Mouse (Mus musculus) NIH3T3 (cell line): ENCODE data around the gene Map6.

ENCODE experiments used
- DNase-seq: peaks from one replicate; pipeline ENCODE4 v3.0.0-alpha.2; 2012; ENCODE audit warnings: low read depth

Gene Map6

DNA sequence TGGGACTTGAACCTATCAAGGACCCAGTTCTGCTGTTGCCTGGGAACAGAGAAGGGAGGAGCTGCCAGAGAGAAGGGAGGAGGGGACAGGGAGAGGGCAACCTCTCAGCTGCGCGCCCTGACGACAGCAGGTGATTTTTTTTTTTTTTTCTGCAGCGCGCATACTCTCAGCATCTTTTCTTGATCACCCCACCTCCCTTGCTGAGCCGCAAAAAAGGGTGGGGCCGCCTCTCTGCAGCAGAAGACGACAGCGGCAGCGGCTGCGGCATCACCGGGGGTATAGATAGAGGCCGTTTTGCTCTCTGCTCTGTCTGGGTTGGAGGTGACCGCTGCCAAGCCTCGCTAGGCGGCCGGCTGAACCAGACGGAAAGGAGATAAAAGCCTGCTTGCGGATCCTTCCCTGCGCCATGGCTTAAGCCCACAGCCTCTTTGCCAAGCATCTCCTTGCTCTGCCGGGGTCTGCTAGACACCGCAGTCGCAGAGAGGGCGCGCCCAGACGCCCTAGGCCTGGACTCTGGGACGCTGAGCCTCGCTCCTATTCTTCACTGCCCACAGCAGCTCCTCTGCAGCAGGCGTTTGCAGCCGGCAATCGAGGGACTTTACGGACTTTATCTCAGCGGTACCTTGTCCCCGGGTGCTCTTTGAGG is at the start of gene Map6:
Gene Map6 (plus strand): TSS at position 197 of the 646 bp plus-strand sequence.
- no peak for DNase-seq

DNA sequence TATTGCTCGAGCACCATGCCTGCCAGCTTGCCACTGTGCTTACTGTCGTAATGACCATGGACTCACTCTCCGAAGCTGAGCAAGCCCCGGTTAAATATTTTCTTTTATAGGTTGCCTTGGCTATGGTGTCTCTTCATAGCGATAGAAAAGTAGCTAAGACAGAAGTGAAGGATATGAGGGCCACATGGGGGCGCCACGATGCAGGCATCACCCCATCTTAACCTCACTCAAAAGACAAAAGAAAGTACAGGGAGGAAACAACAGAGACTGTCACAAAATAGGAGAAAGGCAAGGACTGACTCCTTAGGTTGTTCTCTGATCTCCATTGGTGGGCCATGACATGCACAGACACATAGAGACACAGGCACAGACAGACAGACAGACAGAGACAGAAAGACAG is 43.0 kb upstream of the Map6 start:
- peak; percentile 22 for DNase-seq

GRCm38 (mm10) chr7:99224648-99225190 is 42.5 kb upstream of the Map6 start:
- DNase-seq: no peak

DNA sequence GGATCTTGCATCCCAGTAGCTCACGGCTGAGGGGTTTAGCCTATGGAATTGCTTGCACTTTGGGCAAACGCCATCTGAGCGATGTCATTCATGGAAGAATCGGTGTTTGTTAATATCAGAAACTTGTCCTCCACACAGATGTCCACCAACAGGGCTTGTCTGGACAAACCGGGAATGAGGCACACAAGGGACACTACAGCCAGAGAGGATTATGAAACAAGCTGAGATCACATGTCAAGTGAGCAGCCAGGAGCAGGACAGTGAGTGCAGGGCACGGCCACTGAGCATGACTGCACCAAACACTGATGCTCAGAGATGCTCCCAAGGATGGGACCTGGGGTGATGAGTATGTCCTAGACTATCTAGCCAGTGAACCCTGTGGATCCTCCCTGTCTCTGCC is 41.8 kb upstream of the Map6 start:
- no peak for DNase-seq

DNA sequence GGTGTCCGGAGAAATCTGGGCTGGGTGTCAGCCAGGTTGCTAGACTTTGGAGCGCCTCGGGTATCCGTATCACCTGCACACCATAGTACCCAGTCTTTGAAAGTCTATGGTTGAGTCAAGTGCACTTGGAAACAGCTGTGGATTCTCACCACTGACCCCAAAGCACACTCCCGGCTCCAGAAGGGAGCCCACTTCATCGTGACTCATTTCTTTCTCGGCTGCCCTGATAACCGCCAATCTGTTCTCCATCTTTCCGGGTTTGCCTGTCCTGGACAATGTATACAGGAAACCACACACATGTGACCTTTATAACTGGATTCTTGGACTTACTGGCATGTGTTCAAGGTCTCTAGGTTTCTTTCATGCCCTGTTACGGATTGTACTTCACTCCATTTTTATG is 40.6 kb upstream of the Map6 start:
- DNase-seq: no peak

DNA sequence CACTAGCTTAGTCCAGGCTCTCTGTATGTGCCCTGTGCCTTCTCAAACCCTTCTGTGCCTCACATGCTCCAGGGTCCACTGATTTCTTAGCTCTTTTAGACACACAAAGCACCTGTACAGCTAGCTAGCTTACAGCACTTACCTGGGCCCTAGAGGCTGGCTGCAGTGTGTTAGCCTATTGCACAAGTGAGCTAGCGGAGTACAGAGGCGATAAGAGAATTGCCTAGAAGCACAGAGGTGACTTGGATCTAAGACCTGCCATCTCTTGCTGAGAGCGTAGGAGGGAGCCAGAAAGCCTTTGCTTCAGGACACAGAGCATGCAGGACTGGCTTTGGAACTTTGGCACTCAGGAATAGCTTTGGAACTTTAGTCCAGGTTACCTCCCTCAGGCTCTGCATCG is 40.0 kb upstream of the Map6 start:
- DNase-seq: no peak

GRCm38 (mm10) chr7:99228825-99229224 is 38.4 kb upstream of the Map6 start:
- no peak for DNase-seq

DNA sequence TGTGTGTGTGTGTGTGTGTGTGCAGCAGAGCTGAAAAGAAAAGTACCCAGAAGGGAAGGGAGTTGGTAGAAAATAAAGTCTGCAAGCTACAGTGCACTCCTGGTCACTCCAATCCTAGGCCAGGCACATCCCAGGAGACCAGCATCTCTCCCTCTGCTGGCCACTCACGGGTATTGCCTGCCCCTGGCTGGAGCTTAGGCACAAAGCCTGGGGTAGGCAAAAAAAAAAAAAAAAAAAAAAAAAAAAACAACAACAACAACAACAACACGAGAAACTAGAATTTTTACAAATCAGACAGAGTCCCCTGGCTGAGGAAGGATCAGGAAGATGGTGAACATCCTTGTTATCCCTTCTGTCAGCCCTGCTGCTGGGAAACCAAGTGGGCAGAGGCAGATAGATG is 37.8 kb upstream of the Map6 start:
- DNase-seq: peak; percentile 70

GRCm38 (mm10) chr7:99230061-99230747 is 37.0 kb upstream of the Map6 start:
- no peak for DNase-seq

DNA sequence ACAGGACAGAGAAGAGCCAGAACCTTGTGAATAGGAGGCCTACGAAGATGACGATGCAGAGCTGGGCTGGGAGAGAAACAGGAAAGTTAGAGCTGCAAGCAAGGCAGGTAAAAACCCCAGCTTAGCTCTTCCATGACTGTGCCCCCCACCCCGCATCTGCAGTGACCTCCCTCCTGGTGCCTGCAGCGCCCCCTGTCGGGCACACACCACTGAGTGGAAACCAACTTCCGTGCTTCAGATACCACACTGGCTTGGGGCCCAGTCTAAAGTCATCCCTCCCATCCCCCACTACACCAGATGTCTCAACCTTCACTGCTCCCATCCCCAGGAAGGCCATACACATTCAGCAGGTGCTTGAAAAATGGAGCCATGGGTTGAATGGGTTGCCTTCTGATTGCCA is 34.7 kb upstream of the Map6 start:
- DNase-seq: no peak

- DNase-seq: peak; percentile 19
Observed at GRCm38 (mm10) chr7:99234916-99235315, 32.3 kb upstream of the Map6 start.

DNA sequence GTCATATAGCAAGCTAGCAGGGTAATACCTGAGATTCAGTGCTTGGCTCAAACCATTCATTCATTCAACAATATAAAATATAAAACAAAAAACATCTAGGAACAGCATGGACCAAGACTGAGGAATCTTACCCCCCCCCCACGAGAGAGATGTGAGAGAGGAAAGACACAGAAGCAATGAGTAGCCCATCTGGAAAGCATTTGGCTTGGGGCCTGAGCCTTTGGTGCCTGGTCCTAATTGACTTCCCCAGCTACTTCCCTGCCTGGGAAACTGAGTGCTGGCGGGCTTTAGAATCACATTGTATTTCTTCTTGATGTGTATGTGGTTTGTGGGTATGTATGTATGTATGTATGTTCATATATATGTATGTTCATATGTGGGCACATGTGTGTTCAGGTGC is 31.6 kb upstream of the Map6 start:
- no peak for DNase-seq

DNA sequence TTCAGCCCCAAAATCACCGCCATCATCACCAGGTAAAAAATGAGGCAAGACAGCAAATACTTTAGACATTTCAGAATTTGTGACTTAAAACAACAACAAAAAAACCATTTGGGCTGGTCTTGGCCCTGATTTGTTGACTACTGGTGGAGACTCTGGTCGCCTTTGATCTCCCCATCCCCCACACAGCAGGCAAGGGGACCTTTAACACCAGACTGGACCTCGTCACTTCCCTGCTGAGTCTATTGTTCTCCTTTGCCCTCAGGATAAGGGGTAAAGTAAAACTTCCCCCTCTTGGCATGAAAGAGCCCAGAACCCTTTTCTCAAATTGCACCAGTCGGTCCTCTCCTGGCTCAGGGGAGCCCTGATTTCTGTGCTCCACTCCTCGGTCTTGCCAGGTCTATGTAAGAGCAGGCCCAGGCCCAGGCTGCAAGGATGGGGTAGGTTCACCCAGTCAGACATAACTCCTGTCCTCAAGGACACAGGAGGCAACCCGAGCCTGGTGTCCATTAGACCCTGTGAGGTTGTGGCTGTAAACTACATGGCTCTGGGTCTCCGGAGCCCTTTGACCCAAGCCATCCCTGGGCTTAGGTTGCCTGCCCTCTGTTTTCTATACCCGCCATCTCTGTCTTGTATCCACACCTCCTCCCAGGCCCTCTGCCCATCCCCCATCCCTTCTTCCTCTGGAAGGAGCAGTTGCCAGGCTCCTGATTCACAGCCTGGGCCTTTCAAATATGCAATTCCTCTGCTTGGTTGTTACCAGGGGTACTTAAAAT is 30.2 kb upstream of the Map6 start:
- DNase-seq: peak; percentile 60

GRCm38 (mm10) chr7:99238417-99238816 is 28.8 kb upstream of the Map6 start, which contains the start of gene Mogat2:
TSS of gene Mogat2 (minus strand) at chr7:99238619.
- DNase-seq: no peak

DNA sequence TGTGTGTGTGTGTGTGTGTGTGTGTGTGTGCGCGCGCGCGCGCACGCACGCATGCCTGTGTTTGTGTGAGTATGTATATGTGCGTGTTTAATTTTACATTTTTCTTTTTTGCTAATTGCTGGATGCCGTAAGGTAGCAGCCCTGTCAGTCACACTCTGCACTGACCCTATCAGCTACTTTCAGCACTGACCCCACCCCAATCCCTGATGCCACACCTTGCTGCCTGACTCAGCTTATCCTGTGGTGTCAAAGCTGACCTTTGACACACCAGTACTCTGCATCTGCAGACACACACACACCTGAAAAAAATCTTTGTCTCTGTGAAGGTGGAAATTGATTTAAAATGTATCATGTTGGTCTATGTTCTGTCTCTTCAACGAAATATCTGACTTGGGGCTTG is 25.1 kb upstream of the Map6 start:
- DNase-seq: no peak

DNA sequence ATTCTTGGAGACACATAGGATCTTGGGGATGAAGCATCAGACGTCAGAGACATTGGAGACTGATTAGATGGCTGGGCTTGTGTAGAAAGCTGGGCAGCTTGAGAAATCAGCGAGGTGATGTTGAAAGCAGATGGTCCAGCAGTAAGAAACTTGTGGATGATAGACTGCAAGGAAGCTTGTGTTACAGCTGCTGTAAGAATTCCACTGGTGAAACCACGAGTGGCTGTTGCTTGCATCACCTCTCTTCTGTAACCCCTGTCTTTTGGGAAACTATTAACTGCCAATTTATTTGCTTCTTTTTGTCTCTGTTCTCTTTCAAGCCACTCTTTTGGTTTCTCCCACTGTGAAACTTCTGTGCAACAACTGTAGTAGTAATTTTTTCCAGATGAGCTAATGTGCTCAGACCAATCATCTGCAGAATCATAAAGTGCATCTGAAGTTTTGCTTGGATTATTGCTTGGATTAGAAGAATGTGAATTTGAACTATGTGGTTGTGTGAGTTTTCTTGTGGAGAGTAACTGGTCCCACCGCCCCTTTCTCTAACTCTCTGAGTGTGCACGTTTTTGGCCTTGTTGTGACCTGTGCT is 19.0 kb upstream of the Map6 start:
- DNase-seq: peak; percentile 22

DNA sequence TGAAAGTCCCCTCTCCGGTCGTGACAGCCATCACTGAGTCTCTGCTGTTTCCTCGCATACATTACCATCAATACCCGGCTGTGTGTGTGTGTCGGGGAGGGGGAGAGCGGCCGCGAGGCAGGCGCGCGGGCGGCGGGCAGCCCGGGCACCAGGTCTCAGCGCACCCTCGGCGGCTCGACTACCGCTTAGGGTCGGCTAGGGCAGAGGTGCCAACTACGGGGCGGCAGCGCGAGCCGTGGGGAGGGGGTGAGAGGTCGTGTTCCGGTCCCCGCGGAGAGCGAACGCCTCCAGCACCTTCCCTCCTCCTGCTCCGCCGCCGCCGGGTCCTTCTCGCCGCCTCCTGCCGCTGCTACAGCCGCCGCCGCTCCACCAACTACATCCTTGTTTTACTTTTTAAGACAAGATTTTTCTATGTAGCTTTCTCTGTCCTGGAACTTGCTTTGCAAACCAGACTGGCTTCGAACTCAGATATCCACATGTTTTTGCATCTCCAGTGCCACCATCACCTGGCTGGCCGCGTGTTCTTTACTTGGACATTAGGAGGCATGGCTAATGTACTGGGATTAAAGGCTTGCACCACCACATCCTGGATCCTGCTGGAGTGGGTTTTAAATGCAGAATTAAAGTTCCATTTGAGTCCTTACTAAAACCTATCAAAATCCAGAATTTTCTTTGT is 18.2 kb upstream of the Map6 start:
- DNase-seq: no peak

- DNase-seq: peak; percentile 73
Observed at GRCm38 (mm10) chr7:99249582-99249911, 17.7 kb upstream of the Map6 start.

GRCm38 (mm10) chr7:99250386-99250785 is 16.9 kb upstream of the Map6 start:
- DNase-seq: no peak

DNA sequence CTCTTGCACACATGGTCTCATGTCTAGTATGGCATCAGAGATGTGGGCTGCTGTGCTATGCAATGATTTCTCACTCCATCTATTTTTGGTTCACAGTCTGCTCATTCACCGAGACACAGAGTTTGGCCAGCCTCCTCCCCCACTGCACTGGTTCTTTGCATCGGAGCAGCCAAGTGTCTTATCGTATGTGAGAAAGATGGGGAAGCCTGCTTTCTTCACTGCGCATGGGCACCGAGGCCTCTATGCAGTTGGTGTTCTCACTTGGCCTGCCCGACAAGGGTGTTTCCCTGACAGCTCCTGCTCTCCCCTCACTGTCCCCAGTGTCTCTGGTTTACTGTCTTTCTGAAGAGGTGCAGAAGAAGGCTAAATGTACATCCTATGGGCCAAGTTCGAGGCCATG is 12.2 kb upstream of the Map6 start:
- DNase-seq: no peak

DNA sequence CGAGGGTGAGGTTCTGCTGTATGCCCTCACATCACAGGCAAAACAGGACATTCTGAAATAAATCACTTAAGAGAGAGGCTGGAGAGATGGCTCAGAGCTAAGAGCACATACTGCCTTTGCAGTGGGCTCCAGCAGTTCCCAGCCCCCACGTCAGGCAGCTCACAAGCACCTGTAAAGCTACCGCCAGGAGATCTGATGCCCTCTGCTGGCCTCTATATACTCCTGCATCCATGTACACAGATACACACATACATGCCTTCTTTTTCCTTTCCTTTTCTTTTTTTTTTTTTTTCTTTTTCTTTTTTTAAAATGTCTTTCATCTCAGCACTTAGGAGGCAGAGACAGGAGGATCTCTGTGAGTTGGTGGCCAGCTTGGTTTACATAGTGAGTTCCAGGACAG is 5.3 kb upstream of the Map6 start:
- DNase-seq: no peak

DNA sequence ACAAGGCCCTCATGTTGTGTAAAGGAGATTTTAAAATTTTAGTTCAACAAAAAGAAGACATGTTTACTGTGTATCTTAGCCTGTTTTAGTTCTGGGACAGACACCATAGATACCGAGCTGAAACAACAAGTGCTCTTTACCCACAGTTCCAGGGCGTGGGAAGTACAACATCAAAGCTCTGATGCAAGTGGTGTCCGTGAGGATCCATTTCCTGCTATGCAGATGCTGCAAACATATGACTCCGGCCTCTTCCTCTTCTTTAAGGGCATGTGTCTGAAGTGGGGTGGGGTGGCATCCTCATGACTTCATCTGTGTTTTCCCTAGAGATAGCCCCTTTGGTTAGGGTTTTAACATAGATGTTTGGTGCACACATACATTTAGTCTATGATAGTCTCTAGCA is 3.7 kb upstream of the Map6 start:
- no peak for DNase-seq
